Mouse (Mus musculus) spleen, adult 12 weeks (tissue): Measurements from ENCODE around the gene Gtdc1.

Experiments used
- DNase-seq: peaks from one replicate; pipeline ENCODE4 v3.0.0; 2022; ENCODE audit warnings: low spot score

The Gtdc1 gene

GRCm38 (mm10) chr2:44525187-44525919 lies 402.1 kb downstream of the Gtdc1 start:
- no peak for DNase-seq

DNA sequence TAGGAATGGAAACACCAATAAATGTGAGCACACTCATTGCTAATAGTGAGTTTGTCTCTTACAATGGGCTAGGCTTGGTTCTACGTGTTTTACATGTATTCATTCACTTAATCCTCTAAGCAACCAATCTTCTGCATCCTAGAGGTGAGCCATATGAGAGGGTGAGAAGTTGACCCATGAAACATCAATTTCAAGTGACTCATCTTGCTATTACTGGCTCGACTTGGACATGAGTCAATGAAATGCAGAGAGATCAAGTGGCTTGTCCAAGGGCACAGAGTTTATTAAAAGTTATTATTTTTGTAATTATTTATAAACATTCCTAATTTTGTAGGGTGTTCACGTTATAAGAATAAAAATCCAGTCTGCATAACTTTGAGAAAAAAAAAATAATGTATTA lies 408.2 kb downstream of the Gtdc1 start:
- DNase-seq = no peak

GRCm38 (mm10) chr2:44518085-44518484 lies 409.4 kb downstream of the Gtdc1 start:
- no peak for DNase-seq
